Mouse (Mus musculus) lung, postnatal 0 days (tissue): Measurements from ENCODE around the gene Vmn1r22. TPM values are rescaled to one million over a fixed set of nuclear protein-coding genes. Genes with fewer than 3 reads are reported as not detected.
A peak's percentile ranks its signal among the peaks of the same experiment; 100 is the strongest.
"Not testable (repeated sequence)": the region's sequence is repeated elsewhere in the genome, so short reads cannot be mapped to it uniquely, and the experiment has no call there.

Experiments used
- ATAC-seq: fragments of 200-750 bp; cut with Nextera tagmentation; 2 replicates; pipeline ENCODE4 v1.8.0; 2017; ENCODE audit warnings: moderate library complexity
- DNase-seq: peaks from one replicate; pipeline ENCODE4 v3.0.0-alpha.2; 2016; ENCODE audit warnings: low spot score
- H3K27ac ChIP-seq: fragments of 300-500 bp; sonication (generic); 2 replicates; pipeline ENCODE4 v1.5.1; 2014; ENCODE audit warnings: antibody characterized with exemption, mild to moderate bottlenecking, low read length, mixed read lengths
- H3K27me3 ChIP-seq: fragments of 300-500 bp; sonication (generic); replicated peaks from 2 replicates; pipeline ENCODE4 v1.6.1; 2014; ENCODE audit warnings: low read length, mixed read lengths; ENCODE audit not compliant: insufficient read depth
- H3K36me3 ChIP-seq: fragments of 300-500 bp; sonication (generic); 2 replicates; pipeline ENCODE4 v1.6.1; 2014; ENCODE audit warnings: low read length, mixed read lengths; ENCODE audit not compliant: insufficient read depth
- H3K4me1 ChIP-seq: fragments of 300-500 bp; sonication (generic); 2 replicates; pipeline ENCODE4 v1.6.1; 2014; ENCODE audit warnings: antibody characterized with exemption, low read depth, low read length, mixed read lengths; ENCODE audit not compliant: insufficient read depth
- H3K4me2 ChIP-seq: fragments of 300-500 bp; sonication (generic); replicated peaks from 2 replicates; pipeline ENCODE4 v1.6.1; 2014; ENCODE audit warnings: low read depth, mild to moderate bottlenecking, low read length, moderate library complexity, mixed read lengths
- H3K4me3 ChIP-seq: fragments of 300-500 bp; sonication (generic); 2 replicates; pipeline ENCODE4 v1.5.1; 2014; ENCODE audit warnings: low read depth, low read length
- H3K9ac ChIP-seq: fragments of 300-500 bp; sonication (generic); replicated peaks from 2 replicates; pipeline ENCODE4 v1.6.1; 2014; ENCODE audit warnings: low read depth, mild to moderate bottlenecking
- H3K9me3 ChIP-seq: fragments of 300-500 bp; sonication (generic); 2 replicates; pipeline ENCODE4 v1.6.1; 2016; ENCODE audit warnings: low read length, mixed read lengths
- CTCF ChIP-seq: IDR thresholded peaks from 2 replicates; pipeline ENCODE4 v1.5.1; 2016; ENCODE audit warnings: antibody characterized with exemption, mild to moderate bottlenecking
- EP300 ChIP-seq: IDR thresholded peaks from 2 replicates; pipeline ENCODE4 v1.6.1; 2016; ENCODE audit warnings: antibody characterized with exemption, mild to moderate bottlenecking, control low read depth
- WGBS: fragments of 180-500 bp; shearing (Covaris S2); extraction: QIAGEN DNeasy Blood & Tissue Kit; methylation state at CpG from one replicate; pipeline ENCODE4 v1.1.7; 2014; 5-methylcytosine and 5-hydroxymethylcytosine counted together
- polyA plus RNA-seq: library from polyadenylated mRNA; unstranded; fragments of >200 nt; fragmentation: Nextera tagmentation; extraction: Ambion mirVana; gene quantifications from 2 replicates; pipeline ENCODE4 v1.2.1, GENCODE M21; 2015

Vmn1r22 gene
- polyA plus RNA-seq: not detected in 2 replicates

GRCm38 (mm10) chr6:57907928-57908327, at the start of gene Vmn1r22:
TSS of gene Vmn1r22 (minus strand) at chr6:57908028.
- ATAC-seq (no peak), DNase-seq (no peak)
- H3K27ac ChIP-seq: no peak within 1 kb of the TSS
- H3K9ac ChIP-seq: no peak within 1 kb of the TSS
- H3K4me2 ChIP-seq: no peak within 1 kb of the TSS
- no peaks in the 10 kb centered on the region for H3K36me3 ChIP-seq
- no peaks in the 10 kb centered on the region for H3K9me3 ChIP-seq
- no peaks in the 10 kb centered on the region for H3K4me1 ChIP-seq
- TF ChIP-seq EP300 (no peak), CTCF (no peak)
- H3K4me3 ChIP-seq: no peak within 1 kb of the TSS
- WGBS: 57% methylated on average over 1 of the region's 1 CpGs
- H3K27me3 ChIP-seq: no peaks in the 10 kb centered on the region

- no peaks in the 10 kb centered on the region for H3K4me1 ChIP-seq
- no peak for TF ChIP-seq EP300
- TF ChIP-seq CTCF: no peak
- H3K4me2 ChIP-seq: no peak within 1 kb of the TSS
- H3K9me3 ChIP-seq: no peaks in the 10 kb centered on the region
- no peak within 1 kb of the TSS for H3K9ac ChIP-seq
- no peaks in the 10 kb centered on the region for H3K36me3 ChIP-seq
- WGBS: 88% methylated on average over 1 of the region's 1 CpGs
- no peak within 1 kb of the TSS for H3K27ac ChIP-seq
- no peaks in the 10 kb centered on the region for H3K27me3 ChIP-seq
- DNase-seq (no peak), ATAC-seq (no peak)
- H3K4me3 ChIP-seq: no peak within 1 kb of the TSS
Observed at GRCm38 (mm10) chr6:57926738-57927137, 18.9 kb upstream of the Vmn1r22 start, which contains the start of gene Vmn1r23. TSS of gene Vmn1r23 (minus strand) at chr6:57926838.

- H3K4me1 ChIP-seq: no peaks in the 10 kb centered on the region
- H3K4me2 ChIP-seq: no peak overlapping the region
- ATAC-seq: peak; percentile 52
- no peak overlapping the region for H3K9ac ChIP-seq
- no peaks in the 10 kb centered on the region for H3K27me3 ChIP-seq
- no peak overlapping the region for H3K27ac ChIP-seq
- no peaks in the 10 kb centered on the region for H3K36me3 ChIP-seq
- H3K9me3 ChIP-seq: no peaks in the 10 kb centered on the region
- peak; percentile 67 for DNase-seq
- H3K4me3 ChIP-seq: no peak overlapping the region
- 53% methylated on average over 6 of the region's 6 CpGs for WGBS
- TF ChIP-seq CTCF: peak; percentile 91
- no peak for TF ChIP-seq EP300
Observed at GRCm38 (mm10) chr6:57859043-57860042, 48.5 kb downstream of the Vmn1r22 start.

- WGBS: 85% methylated on average over 5 of the region's 5 CpGs
- not testable (repeated sequence) for DNase-seq, H3K36me3 ChIP-seq, H3K9me3 ChIP-seq, H3K27ac ChIP-seq, H3K9ac ChIP-seq, H3K4me3 ChIP-seq, H3K4me1 ChIP-seq, ATAC-seq, H3K4me2 ChIP-seq, H3K27me3 ChIP-seq
Observed at GRCm38 (mm10) chr6:57851177-57851576, 56.7 kb downstream of the Vmn1r22 start.

GRCm38 (mm10) chr6:57850286-57850685, 57.5 kb downstream of the Vmn1r22 start, which contains the start of gene Vmn1r21:
TSS of gene Vmn1r21 (minus strand) at chr6:57850343.
- no peak within 1 kb of the TSS for H3K4me2 ChIP-seq
- no peaks in the 10 kb centered on the region for H3K4me1 ChIP-seq
- H3K9ac ChIP-seq: no peak within 1 kb of the TSS
- no peak for TF ChIP-seq CTCF
- no peak for TF ChIP-seq EP300
- DNase-seq (no peak), ATAC-seq (no peak)
- no peak within 1 kb of the TSS for H3K4me3 ChIP-seq
- H3K27me3 ChIP-seq: no peaks in the 10 kb centered on the region
- WGBS: 31% methylated on average over 1 of the region's 1 CpGs
- H3K27ac ChIP-seq: no peak within 1 kb of the TSS
- no peaks in the 10 kb centered on the region for H3K9me3 ChIP-seq
- H3K36me3 ChIP-seq: no peaks in the 10 kb centered on the region

Other genes starting within 250 kb of the Vmn1r22 start
- 11.3 and 11.5 TPM in 2 replicates for gene Pyurf, start 215.9 kb downstream of the Vmn1r22 start, polyA plus RNA-seq
- gene Lancl2, start 205.5 kb downstream of the Vmn1r22 start, polyA plus RNA-seq: 10.5 and 10.6 TPM in 2 replicates
- gene Vopp1, start 82.9 kb downstream of the Vmn1r22 start, polyA plus RNA-seq: 15.9 and 17.6 TPM in 2 replicates
- not detected in 2 replicates for gene Vmn1r21, start 57.7 kb downstream of the Vmn1r22 start, polyA plus RNA-seq
- not detected in 2 replicates for gene Vmn1r23, start 18.8 kb upstream of the Vmn1r22 start, polyA plus RNA-seq
- gene Vmn1r24, start 53.5 kb upstream of the Vmn1r22 start, polyA plus RNA-seq: not detected in 2 replicates
- not detected in 2 replicates for gene Vmn1r25, start 72.8 kb upstream of the Vmn1r22 start, polyA plus RNA-seq
- gene Vmn1r26, start 107.1 kb upstream of the Vmn1r22 start, polyA plus RNA-seq: not detected in 2 replicates